Mouse (Mus musculus) spleen, postnatal 14 days (tissue): Measurements from ENCODE around the gene Eftud2.

ENCODE experiments used
- DNase-seq, 2 experiments: peaks; one replicate each; pipeline ENCODE4 v3.0.0; 2021 to 2022; ENCODE audit warnings: low spot score in 2 of 2

Eftud2 gene

DNA sequence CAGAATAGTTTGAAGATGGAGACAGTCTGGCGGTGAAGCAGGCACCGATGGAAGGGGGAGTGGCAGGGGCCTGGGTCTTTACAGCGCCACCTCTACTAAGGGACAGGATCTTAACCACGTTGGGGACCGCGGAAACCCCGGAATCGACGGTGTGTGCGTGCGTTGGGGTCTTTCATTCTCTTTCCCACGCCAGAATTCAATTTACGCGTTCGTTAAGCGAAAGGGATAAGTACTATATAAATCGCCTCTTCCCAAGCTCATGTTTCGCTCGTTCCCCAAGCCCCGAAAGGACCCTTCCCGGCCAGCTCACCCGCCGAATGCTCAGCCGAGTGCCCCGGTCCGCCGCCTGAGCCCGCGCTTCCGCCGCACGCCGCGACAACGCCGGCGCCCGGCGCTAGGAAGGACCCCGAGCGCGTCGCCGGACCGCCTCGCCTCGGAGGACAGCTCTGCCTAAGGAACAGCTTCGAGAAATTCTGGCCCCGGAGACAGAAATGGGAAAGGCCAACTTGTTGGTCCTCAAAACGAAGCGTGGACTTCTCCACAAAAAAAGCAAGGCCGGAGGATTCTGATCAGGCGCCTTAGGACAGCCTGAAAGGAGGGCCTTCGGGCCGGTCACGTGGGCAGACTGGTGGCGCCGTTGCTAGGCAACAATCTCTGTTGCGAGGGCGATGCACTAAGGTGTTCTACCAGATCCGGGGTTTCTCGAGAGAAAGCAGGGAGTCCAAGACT lies at the start of gene Eftud2, which contains the start of gene Ccdc103:
TSS of gene Eftud2 (minus strand) at position 401 of the 729 bp plus-strand sequence.
TSS of gene Ccdc103 (plus strand) at position 620 of the 729 bp plus-strand sequence.
- DNase-seq: peak; percentile 86 to 92

DNA sequence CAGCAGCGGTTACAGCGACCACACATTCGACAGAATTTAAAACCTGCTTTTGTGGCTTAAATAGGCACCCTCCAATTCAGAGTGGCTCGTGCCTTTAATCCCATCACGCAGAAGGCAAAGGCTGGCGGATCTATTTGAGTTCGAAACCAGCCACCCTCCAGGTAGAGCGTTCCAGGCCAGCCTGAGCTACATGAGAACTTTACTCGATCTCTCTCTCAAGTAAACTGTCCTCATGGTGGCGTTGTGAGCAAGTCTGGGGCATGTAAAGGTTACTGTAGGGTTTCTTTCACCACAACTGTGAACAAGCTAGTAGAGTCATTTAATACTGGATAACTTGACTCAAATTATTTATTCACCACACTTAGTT lies 44.5 kb upstream of the Eftud2 start:
- DNase-seq: peak in 1 of 2 experiments; percentile 56

DNA sequence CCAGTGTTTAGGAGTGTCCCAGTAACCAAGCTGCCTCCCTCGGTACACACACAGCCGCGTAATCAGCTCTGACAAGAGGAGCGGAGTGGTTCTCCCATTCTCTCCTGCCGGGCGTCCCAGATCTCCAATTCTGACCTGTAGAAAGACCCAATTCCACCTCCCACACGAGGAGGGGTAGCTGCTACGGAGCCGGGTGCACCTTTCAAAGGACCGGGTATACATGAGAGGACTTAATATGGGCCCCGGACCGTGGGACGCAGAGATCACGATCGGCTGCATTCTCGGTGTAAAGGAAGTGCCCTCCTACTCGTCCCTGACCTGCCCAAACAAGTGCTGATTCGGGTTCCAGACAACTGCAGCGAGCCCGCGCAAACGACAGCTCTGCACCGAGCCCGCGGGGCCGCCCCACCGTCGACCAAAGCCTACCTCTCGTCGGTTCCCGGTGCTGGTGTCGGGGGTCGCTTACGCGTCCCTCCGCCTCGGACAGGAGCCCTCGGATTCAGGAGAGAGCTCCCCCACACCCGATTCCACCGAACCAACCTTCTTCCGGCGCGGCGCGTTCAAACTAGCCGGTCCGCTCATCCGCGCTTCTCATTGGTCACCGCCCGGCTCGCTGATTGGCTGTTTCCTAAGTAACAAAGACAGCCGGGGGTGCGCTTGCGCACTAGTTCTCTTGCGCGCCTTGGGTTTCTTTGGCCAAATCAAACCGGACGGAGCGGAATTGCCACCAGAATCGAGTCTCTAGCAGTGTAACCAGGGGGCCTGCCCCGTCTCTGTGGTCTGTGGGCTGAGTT lies 44.0 kb upstream of the Eftud2 start, which contains the start of gene Kif18b:
TSS of gene Kif18b (minus strand) at position 568 of the 794 bp plus-strand sequence.
- DNase-seq: peak; percentile 90 to 92

DNA sequence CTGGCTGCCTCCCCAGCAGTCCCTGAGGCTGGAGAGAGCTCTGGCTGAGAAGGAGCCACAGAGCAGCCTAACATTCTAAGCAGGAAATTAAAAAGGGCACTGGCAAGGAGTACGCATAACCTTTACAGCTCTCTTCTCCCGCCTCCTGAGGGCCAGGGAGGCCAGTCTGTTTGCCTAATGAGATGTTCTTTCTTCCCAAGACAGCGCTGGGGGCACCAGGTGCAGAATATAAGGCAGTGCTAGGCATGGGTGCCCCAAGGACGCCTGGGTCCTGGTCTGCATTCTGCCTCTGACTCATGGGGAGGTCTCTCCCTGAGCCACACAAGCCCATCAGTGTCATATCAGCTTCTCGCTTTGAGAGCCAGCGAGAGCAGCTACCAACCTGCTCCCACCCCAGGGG lies 40.7 kb upstream of the Eftud2 start:
- no peak for DNase-seq

DNA sequence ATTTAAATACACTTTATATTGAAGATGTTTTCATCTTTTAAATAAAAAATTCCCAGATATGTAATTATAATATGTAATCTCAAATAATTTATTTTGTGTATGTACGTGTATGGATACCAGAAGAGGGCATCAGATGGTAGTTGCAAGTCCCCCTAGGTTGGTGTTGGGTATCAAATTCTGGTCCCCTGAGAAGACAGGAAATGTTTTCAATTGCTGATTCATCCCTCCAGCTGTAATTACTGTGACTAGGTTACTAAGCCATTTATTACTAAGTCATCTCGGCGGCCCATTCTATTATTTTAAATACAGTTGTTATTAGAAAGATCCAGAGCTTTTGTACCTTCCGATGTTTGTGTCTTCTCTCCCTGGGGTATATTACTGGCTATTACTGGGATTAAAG lies 37.3 kb upstream of the Eftud2 start:
- DNase-seq: no peak

DNA sequence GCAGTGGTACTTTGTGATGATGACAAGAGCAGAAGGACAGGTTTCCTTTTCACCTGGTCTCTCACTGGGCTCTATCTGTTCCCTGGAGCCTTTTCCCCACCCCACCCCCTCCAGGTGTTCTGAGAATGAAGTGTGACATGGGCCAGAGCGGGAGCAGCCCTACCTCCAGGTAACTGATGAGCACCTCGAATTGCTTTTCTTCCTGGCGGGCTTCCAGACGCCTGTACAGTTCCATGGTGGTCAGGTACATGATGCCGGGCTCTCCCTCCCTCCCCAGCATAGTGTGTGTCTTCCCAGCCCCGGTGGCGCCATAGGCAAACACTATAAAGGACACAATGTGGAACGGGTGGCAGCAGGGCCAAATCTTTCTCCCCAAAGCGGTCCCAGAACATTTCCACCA lies 34.6 kb upstream of the Eftud2 start:
- DNase-seq: no peak

DNA sequence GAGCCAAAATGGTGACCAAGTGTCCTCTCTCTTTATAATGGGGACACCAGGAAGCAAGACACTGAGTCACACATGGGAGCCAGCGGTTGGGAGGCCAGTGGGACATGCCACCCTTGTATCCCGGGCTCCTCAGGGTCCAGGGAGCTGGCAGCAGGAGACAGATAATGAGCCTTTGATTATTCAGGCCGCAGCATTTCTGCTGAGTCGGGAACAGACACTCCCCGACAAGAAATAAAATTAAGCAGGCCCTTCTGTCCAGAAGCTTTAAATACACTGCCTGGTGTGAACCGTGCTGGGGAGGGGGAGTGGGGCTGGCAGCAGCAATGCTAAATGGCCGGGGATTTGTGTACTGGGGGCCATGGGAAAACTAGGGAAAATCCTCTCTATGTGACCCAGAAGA lies 30.6 kb upstream of the Eftud2 start:
- no peak for DNase-seq

DNA sequence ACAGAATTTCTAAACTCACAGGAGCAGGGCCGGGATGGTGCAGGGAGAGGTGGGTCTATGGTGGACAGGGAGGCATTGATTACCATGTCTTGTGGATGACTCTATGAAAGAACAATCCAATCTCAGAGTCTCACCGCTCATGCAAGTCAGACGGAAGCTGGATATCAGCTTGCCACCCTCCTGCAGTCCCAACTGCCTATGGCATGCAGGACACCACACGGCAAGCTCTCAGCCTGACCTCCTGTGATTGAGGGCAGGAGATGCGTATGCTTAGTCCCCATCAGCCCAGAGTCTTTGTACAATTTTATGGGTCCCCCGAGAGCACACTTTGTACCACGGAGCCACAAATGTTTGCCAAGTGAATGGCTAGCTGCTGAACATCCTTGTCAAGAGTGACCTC lies 22.9 kb upstream of the Eftud2 start:
- DNase-seq: no peak

DNA sequence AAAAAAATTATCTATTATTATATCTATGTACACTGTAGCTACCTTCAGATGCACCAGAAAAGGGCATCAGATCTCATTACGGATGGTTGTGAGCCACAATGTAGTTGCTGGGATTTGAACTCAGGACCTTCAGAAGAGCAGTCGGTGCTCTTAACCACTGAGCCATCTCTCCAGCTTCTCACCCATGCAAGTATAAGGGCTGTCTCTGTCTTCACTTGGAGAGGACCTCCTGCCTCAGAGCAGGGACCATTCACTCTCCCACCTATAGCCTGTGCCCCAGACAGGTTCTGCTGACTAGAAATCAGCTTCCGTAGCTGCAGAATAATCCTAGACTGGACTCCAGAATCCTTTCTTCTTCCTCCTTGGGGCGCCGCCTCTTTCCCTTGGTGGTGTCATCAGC lies 21.3 kb upstream of the Eftud2 start:
- DNase-seq: no peak

DNA sequence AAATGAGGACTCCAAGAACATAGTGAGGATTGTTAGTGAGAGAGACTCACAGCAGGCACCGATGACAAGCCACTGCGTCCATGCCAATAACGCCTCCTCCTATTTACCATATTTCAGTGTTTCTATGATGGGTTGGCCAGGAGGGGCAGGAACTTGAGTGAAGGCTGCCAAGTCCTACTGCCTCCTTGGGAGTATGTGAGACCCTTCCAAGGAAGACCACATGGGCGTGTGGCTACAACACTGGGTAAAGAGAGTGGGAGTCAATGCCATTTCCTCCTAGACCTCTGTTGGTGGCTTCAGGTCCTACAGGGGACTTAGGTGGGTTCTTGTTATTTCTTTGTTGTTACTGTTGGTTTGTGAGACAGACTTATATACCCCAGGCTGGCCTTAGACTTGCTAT lies 20.4 kb upstream of the Eftud2 start:
- DNase-seq: no peak

DNA sequence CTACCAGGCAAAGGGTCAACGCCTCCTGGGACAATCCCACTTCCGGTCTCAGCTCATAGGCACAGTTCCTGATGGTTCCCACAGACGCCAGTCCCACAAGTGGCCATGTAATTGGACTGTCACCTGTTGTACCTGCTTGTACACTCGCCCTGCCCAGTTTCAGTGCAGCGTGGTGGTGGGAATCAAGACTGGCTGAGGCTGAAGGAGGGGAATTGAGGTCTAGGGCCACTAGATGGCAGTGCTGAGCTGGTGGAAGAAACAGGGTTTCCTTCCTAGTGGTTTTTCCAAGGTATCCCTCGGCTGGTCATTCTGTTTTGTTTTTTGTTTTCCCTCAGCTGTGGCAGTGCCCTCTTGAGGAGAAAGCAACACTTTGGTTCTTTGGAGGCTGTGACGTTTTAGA lies 20.0 kb upstream of the Eftud2 start, which contains the start of gene Gfap:
TSS of gene Gfap (minus strand) at position 150 of the 400 bp plus-strand sequence.
- peak; percentile 33 to 65 for DNase-seq

DNA sequence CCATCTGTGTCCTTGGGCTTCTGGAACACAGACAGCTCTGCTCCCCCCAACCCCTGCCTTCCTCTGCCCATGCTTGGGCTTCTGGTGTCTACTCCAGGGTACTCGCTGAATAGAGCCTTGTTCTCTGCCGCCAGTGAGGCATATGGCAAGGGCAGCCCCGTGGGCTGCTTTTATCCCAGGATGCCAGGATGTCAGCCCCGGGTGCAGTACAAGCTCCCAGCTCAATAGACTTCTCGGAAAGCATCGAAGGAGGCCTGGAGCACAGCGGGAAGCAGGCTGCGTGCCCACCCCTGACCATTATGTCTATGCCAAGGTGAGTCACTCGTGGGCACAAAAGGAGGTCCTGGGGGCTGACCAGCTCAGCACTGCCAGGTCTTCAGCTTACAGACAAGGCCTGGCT lies 17.6 kb upstream of the Eftud2 start:
- no peak for DNase-seq

DNA sequence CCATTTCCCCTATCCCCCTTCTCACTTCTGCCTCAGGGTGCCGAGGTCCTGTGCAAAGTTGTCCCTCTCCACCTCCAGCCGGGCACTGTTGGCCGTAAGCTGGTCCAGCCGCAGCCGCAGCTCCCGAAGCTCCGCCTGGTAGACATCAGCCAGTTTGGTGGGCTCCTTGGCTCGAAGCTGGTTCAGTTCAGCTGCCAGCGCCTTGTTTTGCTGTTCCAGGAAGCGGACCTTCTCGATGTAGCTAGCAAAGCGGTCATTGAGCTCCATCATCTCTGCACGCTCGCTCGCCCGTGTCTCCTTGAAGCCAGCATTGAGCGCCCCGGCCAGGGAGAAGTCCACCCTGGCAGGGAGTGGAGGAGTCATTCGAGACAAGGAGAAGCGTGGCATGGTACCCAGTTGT lies 15.9 kb upstream of the Eftud2 start:
- DNase-seq: no peak

DNA sequence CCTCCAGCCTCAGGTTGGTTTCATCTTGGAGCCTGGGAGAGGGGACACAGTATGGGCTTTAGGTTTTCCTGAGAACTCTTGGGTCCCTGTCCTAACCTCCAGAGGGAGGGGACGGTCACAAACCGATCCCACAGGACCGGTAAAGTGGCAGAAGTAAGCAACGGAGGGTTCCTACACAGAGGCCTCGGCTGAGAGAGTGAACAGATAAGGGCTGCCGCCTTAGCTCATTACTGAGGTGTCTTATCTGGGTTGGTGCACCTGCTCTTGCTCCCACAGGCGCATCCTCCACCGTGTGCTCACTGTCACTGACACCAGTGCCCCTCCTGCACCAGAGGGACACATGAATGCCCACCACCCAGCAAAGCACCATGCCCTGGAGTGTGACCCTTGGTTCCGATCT lies 15.0 kb upstream of the Eftud2 start:
- peak; percentile 44 to 52 for DNase-seq

DNA sequence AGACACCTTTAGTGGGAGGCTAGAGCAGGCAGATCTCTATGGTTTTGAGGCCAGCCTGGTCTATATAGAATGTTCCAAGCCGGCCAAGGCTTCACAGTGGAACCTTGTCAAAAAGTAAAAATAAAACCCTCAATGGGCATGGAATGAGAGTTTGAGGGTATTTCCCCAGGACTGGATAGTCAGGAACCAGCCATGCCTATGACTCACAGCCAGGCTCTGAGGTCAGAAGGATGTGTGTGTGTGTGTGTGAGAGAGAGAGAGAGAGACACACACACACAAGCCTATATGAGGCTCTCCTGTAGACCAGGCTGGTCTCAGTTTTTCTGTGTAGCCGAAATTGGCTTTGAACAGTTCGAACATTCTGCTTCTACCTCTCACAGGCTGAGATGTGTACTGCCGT lies 13.9 kb upstream of the Eftud2 start:
- no peak for DNase-seq

DNA sequence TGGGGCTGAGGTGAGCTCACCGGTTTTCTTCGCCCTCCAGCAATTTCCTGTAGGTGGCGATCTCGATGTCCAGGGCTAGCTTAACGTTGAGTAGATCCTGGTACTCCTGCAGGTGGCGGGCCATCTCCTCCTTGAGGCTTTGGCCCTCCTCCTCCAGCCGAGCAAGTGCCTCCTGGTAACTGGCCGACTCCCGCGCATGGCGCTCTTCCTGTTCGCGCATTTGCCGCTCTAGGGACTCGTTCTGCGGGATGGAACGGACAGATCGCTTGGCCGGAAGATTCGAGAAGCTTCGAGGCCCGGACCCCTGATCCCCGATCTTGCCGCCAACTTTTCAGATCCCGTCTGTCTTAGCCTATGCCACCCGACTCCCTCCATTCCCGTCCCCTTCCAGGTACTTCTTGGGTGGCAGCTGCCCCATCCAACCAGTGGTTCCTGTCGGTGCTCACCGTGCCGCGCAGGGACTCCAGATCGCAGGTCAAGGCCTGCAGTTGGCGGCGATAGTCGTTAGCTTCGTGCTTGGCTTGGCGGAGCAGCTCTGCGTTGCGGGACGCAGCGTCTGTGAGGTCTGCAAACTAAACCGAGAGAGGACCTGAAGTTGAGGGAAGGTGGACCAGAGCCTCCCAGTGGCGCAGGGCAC lies 12.3 kb upstream of the Eftud2 start:
- DNase-seq: peak; percentile 62 to 71

DNA sequence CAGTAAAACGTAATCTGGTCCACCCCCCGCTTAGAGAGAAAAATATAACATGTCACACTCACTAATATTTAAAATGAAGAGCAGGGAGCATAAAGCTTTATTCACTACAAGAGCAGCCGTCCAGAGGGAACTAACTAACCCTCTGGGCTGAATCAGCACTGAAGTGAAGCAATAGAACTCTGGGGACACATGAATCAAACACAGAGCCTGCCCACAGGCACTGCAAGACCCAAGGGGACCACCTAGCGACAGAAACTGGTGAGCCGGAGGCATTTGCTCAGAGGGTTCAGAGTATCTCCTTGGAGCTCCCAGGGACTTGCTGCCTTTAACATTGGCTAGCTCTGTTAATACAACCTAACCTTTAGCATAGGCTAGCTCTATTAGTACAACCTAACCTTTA lies 9.3 kb upstream of the Eftud2 start:
- no peak for DNase-seq

DNA sequence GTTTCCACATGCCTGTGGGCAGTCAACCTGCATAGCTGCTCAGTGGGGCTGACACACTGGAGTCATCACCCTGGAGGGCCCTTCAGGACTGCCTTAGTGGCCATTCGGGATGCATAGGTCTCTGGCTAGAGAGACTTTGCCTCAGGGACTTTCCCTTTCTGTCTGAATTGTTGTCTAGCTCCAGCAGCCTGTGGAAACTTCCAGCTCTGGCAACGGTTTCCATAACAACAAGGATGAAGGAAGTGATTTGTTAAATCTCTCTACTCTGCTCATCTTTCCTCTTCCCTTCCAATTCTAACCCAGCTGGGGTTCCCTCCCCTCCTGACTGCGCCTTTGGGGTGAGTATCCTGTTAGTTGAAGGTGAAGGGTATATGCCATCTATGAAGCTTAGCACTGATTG lies 7.3 kb upstream of the Eftud2 start:
- DNase-seq: no peak

DNA sequence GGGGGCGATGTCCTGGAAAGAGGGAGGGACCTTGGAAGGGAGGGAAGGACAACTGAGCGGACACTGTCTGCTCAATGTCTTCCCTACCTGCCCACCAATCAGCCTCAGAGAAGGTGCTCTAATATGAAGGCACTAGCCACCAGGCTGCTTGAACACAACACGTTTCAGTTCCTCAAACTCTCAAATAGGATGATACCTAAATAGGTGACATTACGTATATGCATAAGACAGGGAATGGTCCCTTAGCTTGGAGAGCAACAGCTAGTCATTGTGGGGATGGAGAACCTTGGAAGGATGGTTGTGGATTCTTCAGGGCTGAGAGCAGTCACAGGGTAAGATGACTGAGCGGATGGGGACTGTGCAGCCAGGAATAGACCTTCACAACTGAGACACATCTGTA lies 6.6 kb upstream of the Eftud2 start:
- no peak for DNase-seq

DNA sequence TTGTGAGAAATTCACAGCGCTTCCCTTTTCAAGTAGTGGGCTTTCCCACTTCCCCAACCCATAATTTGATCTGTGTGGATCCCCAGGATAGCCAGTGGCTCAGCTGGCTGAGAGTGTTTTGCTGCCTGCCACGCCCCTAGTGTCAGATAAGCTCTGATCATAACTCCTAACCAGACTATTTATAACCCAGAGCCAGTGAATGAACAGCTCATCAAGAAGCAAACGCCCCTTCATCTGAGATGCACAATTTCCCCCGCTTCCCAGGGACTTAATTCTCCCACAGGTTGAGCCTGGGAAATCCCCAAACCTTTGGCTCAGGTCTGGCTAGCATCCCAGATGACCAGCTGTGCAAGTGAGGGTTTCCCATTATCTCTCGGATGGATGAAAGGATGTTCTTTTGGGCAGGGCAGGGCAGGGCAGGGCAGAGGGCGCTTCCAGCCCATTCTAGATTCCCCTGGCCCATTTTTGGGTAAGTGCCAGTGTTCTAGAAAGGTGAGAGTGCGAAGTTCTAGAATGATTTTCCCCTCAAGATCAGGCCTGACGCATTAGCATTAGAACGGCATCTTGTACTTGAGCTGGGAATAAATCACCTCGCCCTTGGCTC lies 3.9 kb upstream of the Eftud2 start, which contains the start of gene Fam187a:
TSS of gene Fam187a (plus strand) at position 554 of the 604 bp plus-strand sequence.
- no peak for DNase-seq

DNA sequence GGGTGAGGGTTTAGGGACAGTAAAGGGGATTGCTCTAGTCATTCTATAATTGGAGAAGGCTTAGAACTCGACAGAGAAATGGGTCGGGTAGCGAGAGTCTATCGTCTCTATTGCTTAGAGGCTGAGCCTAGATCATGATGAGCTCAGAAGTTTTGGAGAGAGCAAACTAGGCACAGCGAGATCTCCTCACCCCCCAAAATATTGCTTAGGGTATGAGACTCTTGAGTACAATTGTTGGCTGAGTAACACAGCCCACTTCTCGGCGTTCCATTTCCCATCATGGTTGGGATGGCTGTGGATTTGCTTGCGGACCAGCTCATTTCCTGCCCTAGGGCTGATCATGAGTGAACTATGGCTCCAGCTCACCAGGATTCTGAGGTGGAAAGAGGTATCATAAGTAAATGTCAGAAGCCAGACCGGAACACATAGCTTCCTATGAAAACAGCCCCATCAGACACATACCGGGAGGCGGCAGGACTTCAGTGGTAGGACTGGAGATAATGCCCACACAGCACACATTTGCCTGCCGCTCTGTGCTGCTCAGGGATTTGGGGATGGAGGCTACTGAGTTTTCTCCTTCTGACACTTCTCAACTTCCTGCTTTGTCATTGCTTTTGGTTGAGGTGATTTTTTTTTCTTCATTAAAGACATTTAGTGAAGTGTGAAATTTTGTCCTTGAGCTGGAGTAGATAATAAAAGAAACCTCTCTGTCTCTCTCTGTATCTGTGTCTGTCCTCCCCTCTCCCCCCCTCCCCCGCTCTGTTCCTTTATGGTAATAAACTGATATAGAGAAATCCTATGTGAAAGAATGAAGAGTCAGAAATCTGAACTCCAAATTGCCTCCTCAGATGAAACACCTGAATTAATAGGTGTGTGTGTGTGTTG lies 771 bp upstream of the Eftud2 start:
- no peak for DNase-seq
